Mouse (Mus musculus) heart, adult 2 months (tissue): Measurements from ENCODE around the gene Slc25a21. TPM values are rescaled to one million over a fixed set of nuclear protein-coding genes. Genes with fewer than 3 reads are reported as not detected.

Experiments
- DNase-seq, 2 experiments: peaks; one replicate each; pipeline ENCODE4 v3.0.0; 2021
- H3K27ac ChIP-seq: fragments of 200-600 bp; 2 replicates; pipeline ENCODE4 v1.8.1; 2022
- H3K27me3 ChIP-seq: fragments of 200-500 bp; 2 replicates; pipeline ENCODE4 v1.6.1; 2012; ENCODE audit warnings: mild to moderate bottlenecking, low read length, inconsistent platforms, mixed read lengths; ENCODE audit not compliant: control insufficient read depth, insufficient read depth
- H3K36me3 ChIP-seq: fragments of 200-500 bp; 2 replicates; pipeline ENCODE4 v1.6.1; 2012; ENCODE audit warnings: low read length, inconsistent platforms; ENCODE audit not compliant: control insufficient read depth, insufficient read depth
- H3K4me1 ChIP-seq: fragments of 200-500 bp; 2 replicates; pipeline ENCODE4 v1.6.1; 2011; ENCODE audit warnings: low read length; ENCODE audit not compliant: control insufficient read depth, insufficient read depth
- H3K4me3 ChIP-seq: fragments of 200-600 bp; 2 replicates; pipeline ENCODE4 v1.8.1; 2022
- H3K79me2 ChIP-seq: fragments of 200-500 bp; replicated peaks from 2 replicates; pipeline ENCODE4 v1.6.1; 2012; ENCODE audit warnings: mild to moderate bottlenecking, inconsistent platforms, low read length, moderate library complexity, mixed read lengths; ENCODE audit not compliant: control insufficient read depth, insufficient read depth
- H3K9ac ChIP-seq: fragments of 200-500 bp; 2 replicates; pipeline ENCODE4 v1.6.1; 2012; ENCODE audit warnings: low read depth, mild to moderate bottlenecking, control low read depth, inconsistent platforms, low read length, mixed read lengths
- CTCF ChIP-seq: fragments of 200-600 bp; IDR thresholded peaks from 2 replicates; pipeline ENCODE4 v1.8.1; 2022; ENCODE audit warnings: antibody characterized with exemption, mild to moderate bottlenecking, moderate library complexity
- EP300 ChIP-seq: fragments of 200-500 bp; IDR thresholded peaks from 2 replicates; pipeline ENCODE4 v1.6.1; 2011; ENCODE audit warnings: low read depth, low read length, control low read depth; ENCODE audit not compliant: insufficient read depth
- POLR2A ChIP-seq: fragments of 200-500 bp; IDR thresholded peaks from 2 replicates; pipeline ENCODE4 v1.6.1; 2011; ENCODE audit warnings: mild to moderate bottlenecking, low read depth, low read length, control low read depth; ENCODE audit not compliant: insufficient read depth
- WGBS: fragments of 180-500 bp; shearing (Covaris S2); methylation state at CpG from one replicate; pipeline ENCODE4 v1.1.7; 2018; 5-methylcytosine and 5-hydroxymethylcytosine counted together
- intact Hi-C: fragments of 180-260 bp; cut with DNase I; formaldehyde crosslinking; loops from one replicate; pipeline ENCODE4 v1.15.1; 2025
- polyA plus RNA-seq: library from polyadenylated mRNA; depleted of rRNA; stranded (reverse); fragments of >200 nt; gene quantifications from 2 replicates; pipeline ENCODE4 v1.2.3, GENCODE M21; 2012
- total RNA-seq, 2 experiments: library from RNA; stranded (reverse); gene quantifications; 2 replicates each; pipeline ENCODE4 v1.2.3; 2021

Gene Slc25a21
- total and polyA plus RNA-seq, 3 experiments: 0.06 to 0.66 (median 0.34) TPM

GRCm38 (mm10) chr12:56690366-56690765, 506.9 kb downstream of the Slc25a21 start:
- Histone ChIP-seq H3K27ac (no peak overlapping the region), H3K4me3 (no peak overlapping the region), H3K27me3 (peaks cover 29% of the 10 kb centered on the region), H3K79me2 (no peaks in the 10 kb centered on the region), H3K9ac (no peak overlapping the region), H3K36me3 (no peaks in the 10 kb centered on the region), H3K4me1 (no peaks in the 10 kb centered on the region)
- intact Hi-C loops: no loop called here
- 5% methylated on average over 16 of the region's 16 CpGs for WGBS
- no peak for DNase-seq
- no peak for TF ChIP-seq EP300
- no peak for TF ChIP-seq POLR2A
- no peak for TF ChIP-seq CTCF

DNA sequence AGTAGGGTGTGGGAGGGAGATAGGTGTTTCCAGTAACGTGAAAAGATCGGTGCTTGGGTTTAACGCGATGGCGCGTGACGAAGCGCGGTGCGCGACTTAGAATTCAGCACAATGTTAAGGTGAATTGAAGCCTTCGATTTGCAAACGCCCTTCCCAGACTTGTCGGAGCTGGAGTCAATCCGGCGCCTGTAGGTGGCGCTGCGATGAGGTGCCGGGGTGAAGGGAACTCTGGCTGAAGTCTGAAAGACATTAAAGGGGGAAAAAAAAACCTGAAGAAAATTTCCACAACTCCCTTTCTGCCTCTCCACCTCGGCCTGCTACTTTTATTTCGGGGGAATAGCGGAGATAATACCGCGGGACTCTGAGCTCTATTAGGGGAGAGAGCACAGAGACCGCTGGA, 507.5 kb downstream of the Slc25a21 start:
- intact Hi-C loops: loop anchor here (5.0 to 10.0 kb wide), 2 partner anchors 495 to 853 kb away; no protein-coding TSS in a partner anchor
- DNase-seq: no peak
- no peak overlapping the region for H3K4me3 ChIP-seq

DNA sequence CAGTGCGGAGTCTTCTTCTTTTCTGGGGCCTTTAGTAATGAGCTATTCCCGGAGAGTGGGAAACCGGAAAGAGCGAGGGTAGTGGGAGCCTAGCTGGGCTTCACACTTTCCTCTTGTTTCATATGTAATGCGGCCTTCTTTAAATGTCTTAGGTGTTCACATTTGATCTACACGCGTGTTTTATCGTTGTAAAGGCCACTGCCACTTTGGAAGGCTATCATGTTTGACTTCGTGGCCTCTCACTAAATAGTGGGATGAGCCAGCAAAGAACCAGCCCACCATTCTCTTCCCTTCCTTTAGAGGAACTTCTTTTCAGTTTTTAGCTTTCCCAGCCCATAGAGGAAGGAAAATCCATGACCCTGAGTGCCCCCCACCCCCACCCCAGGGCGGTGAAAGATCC, 507.9 kb downstream of the Slc25a21 start:
- Histone ChIP-seq H3K27ac (no peak overlapping the region), H3K36me3 (no peaks in the 10 kb centered on the region), H3K9ac (no peak overlapping the region), H3K27me3 (peaks cover 26% of the 10 kb centered on the region), H3K4me1 (no peaks in the 10 kb centered on the region), H3K4me3 (no peak overlapping the region), H3K79me2 (no peaks in the 10 kb centered on the region)
- TF ChIP-seq EP300: no peak
- no peak for TF ChIP-seq POLR2A
- no peak for TF ChIP-seq CTCF
- DNase-seq: no peak
- WGBS: 3% methylated on average over 10 of the region's 10 CpGs
- intact Hi-C loops: loop anchor here (5.0 to 10.0 kb wide), 2 partner anchors 495 to 853 kb away; no protein-coding TSS in a partner anchor

More for the DNA sequence above, 507.5 kb downstream of the Slc25a21 start:
- Histone ChIP-seq H3K79me2 (no peaks in the 10 kb centered on the region), H3K27ac (no peak overlapping the region), H3K9ac (no peak overlapping the region), H3K36me3 (no peaks in the 10 kb centered on the region), H3K27me3 (peaks cover 26% of the 10 kb centered on the region), H3K4me1 (no peaks in the 10 kb centered on the region)
- WGBS: 2% methylated on average over 25 of the region's 25 CpGs
- no peak for TF ChIP-seq POLR2A
- peak; percentile 38 for TF ChIP-seq CTCF
- no peak for TF ChIP-seq EP300

GRCm38 (mm10) chr12:56688920-56689319, 508.4 kb downstream of the Slc25a21 start:
- H3K27ac ChIP-seq: no peak overlapping the region
- intact Hi-C loops: loop anchor here (5.0 to 10.0 kb wide), 2 partner anchors 496 to 853 kb away; no protein-coding TSS in a partner anchor
- no peak overlapping the region for H3K4me3 ChIP-seq
- TF ChIP-seq EP300: no peak
- TF ChIP-seq CTCF: no peak
- no peak for TF ChIP-seq POLR2A
- DNase-seq: no peak
- H3K27me3 ChIP-seq: peaks cover 26% of the 10 kb centered on the region
- no peaks in the 10 kb centered on the region for H3K36me3 ChIP-seq
- no peaks in the 10 kb centered on the region for H3K4me1 ChIP-seq
- no peak overlapping the region for H3K9ac ChIP-seq
- WGBS: 5% methylated on average over 8 of the region's 8 CpGs
- no peaks in the 10 kb centered on the region for H3K79me2 ChIP-seq

DNA sequence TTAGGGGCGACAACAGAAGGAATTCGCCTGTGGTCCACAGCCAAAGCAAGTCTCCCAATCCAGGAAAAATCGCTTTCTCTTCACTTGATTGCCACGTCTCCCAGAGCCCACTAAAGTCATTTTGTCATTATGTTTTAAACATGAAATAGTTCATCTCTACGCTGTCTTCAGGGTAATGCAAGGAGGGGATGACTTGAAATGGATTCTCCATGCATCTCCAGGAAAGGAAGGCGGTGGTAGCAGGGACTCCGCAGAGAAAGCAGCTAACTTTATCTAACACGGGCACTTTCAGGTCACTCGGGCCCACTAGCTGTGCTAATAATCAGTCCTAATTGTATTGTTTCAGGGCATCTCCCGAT, 508.8 kb downstream of the Slc25a21 start:
- no peaks in the 10 kb centered on the region for H3K4me1 ChIP-seq
- no peak overlapping the region for H3K9ac ChIP-seq
- H3K27ac ChIP-seq: no peak overlapping the region
- no peak for TF ChIP-seq CTCF
- TF ChIP-seq EP300: no peak
- no peak for TF ChIP-seq POLR2A
- intact Hi-C loops: loop anchor here (5.0 to 10.0 kb wide), 2 partner anchors 496 to 854 kb away; no protein-coding TSS in a partner anchor
- no peak overlapping the region for H3K4me3 ChIP-seq
- WGBS: 8% methylated on average over 10 of the region's 10 CpGs
- no peak for DNase-seq
- H3K27me3 ChIP-seq: peaks cover 24% of the 10 kb centered on the region
- no peaks in the 10 kb centered on the region for H3K79me2 ChIP-seq
- no peaks in the 10 kb centered on the region for H3K36me3 ChIP-seq

- WGBS: 7% methylated on average over 15 of the region's 15 CpGs
- intact Hi-C loops: loop anchor here (5.0 to 10.0 kb wide), 2 partner anchors 497 to 854 kb away; no protein-coding TSS in a partner anchor
- H3K27me3 ChIP-seq: peaks cover 24% of the 10 kb centered on the region
- H3K9ac ChIP-seq: no peak overlapping the region
- H3K36me3 ChIP-seq: no peaks in the 10 kb centered on the region
- H3K27ac ChIP-seq: no peak overlapping the region
- no peak for TF ChIP-seq CTCF
- DNase-seq: no peak
- H3K79me2 ChIP-seq: no peaks in the 10 kb centered on the region
- no peak overlapping the region for H3K4me3 ChIP-seq
- H3K4me1 ChIP-seq: no peaks in the 10 kb centered on the region
Observed at GRCm38 (mm10) chr12:56687640-56688481, 509.4 kb downstream of the Slc25a21 start.
